Mouse (Mus musculus): ENCODE measurements around the gene Eme1. TPM values are rescaled to one million over a fixed set of nuclear protein-coding genes. Genes with fewer than 3 reads are reported as not detected.

Gene Eme1
- polyA plus RNA-seq, 1 experiment from 2014 or later: 18.0 TPM

- H3K4me2 ChIP-seq (replicated peaks): no peak overlapping the region
- no peak overlapping the region for H3K9ac ChIP-seq
- H3K27ac ChIP-seq: 0 out of 2 replicates have a peak overlapping the region, but pooled peaks have one; percentile 36
- peaks cover 43% of the 10 kb centered on the region for H3K36me3 ChIP-seq
- H3K9me3 ChIP-seq: no peaks in the 10 kb centered on the region
- peaks cover 10% of the 10 kb centered on the region; the same call in 1 of the 2 replicates for H3K4me1 ChIP-seq (replicated peaks)
- peak; percentile 78 for ATAC-seq
- no peak overlapping the region for H3K4me3 ChIP-seq (replicated peaks)
- WGBS: 74% methylated on average over 8 of the region's 8 CpGs
- H3K27me3 ChIP-seq (replicated peaks): no peaks in the 10 kb centered on the region
These were observed 20.8 kb downstream of the Eme1 start for GRCm38 (mm10) chr11:94632988-94633387.

GRCm38 (mm10) chr11:94631969-94632368 is 21.8 kb downstream of the Eme1 start:
- Histone ChIP-seq H3K9me3 (no peaks in the 10 kb centered on the region), H3K4me2 (replicated peaks) (no peak overlapping the region), H3K9ac (no peak overlapping the region), H3K27me3 (replicated peaks) (no peaks in the 10 kb centered on the region), H3K27ac (no peak overlapping the region), H3K4me3 (replicated peaks) (no peak overlapping the region), H3K36me3 (peaks cover 35% of the 10 kb centered on the region), H3K4me1 (replicated peaks) (peaks cover 10% of the 10 kb centered on the region; the same call in 1 of the 2 replicates)
- WGBS: 84% methylated on average over 5 of the region's 5 CpGs
- ATAC-seq: no peak

- Histone ChIP-seq H3K4me1 (replicated peaks) (peaks cover 10% of the 10 kb centered on the region; the same call in 1 of the 2 replicates), H3K9ac (peak overlapping the region; percentile 86), H3K27ac (peak overlapping the region; percentile 82), H3K4me2 (replicated peaks) (peak overlapping the region; percentile 81), H3K27me3 (replicated peaks) (no peaks in the 10 kb centered on the region), H3K4me3 (replicated peaks) (peak overlapping the region; percentile 98), H3K36me3 (peaks cover 26% of the 10 kb centered on the region), H3K9me3 (no peaks in the 10 kb centered on the region)
- WGBS: 11% methylated on average over 26 of the region's 26 CpGs
- ATAC-seq: peak; percentile 54
These were observed 23.4 kb downstream of the Eme1 start for GRCm38 (mm10) chr11:94630199-94631011.

GRCm38 (mm10) chr11:94629884-94630198 is 23.9 kb downstream of the Eme1 start:
- H3K4me2 ChIP-seq (replicated peaks): peak overlapping the region; percentile 81
- 0% methylated on average over 28 of the region's 28 CpGs for WGBS
- peaks cover 20% of the 10 kb centered on the region for H3K36me3 ChIP-seq
- peaks cover 10% of the 10 kb centered on the region; the same call in 1 of the 2 replicates for H3K4me1 ChIP-seq (replicated peaks)
- H3K9me3 ChIP-seq: no peaks in the 10 kb centered on the region
- peak overlapping the region; percentile 98 for H3K4me3 ChIP-seq (replicated peaks)
- peak; percentile 57 for ATAC-seq
- peak overlapping the region; percentile 86 for H3K9ac ChIP-seq
- H3K27me3 ChIP-seq (replicated peaks): no peaks in the 10 kb centered on the region
- peak overlapping the region; percentile 82 for H3K27ac ChIP-seq

- Histone ChIP-seq H3K9me3 (no peaks in the 10 kb centered on the region), H3K4me2 (replicated peaks) (peak within 1 kb of the TSS; percentile 81), H3K4me1 (replicated peaks) (peaks cover 10% of the 10 kb centered on the region; the same call in 1 of the 2 replicates), H3K36me3 (peaks cover 15% of the 10 kb centered on the region), H3K4me3 (replicated peaks) (peak within 1 kb of the TSS; percentile 98), H3K9ac (peak within 1 kb of the TSS; percentile 86), H3K27ac (peak within 1 kb of the TSS; percentile 82), H3K27me3 (replicated peaks) (no peaks in the 10 kb centered on the region)
- peak; percentile 91 for ATAC-seq
- WGBS: 4% methylated on average over 41 of the region's 41 CpGs
These were observed 24.4 kb downstream of the Eme1 start, which contains the start of gene Lrrc59 for GRCm38 (mm10) chr11:94629199-94629883. Gene Lrrc59 (plus strand): TSS chr11:94629767.

- Histone ChIP-seq H3K9ac (no peak overlapping the region), H3K4me3 (replicated peaks) (no peak overlapping the region), H3K27me3 (replicated peaks) (no peaks in the 10 kb centered on the region), H3K27ac (no peak overlapping the region), H3K9me3 (no peaks in the 10 kb centered on the region), H3K36me3 (no peaks in the 10 kb centered on the region), H3K4me1 (replicated peaks) (no peaks in the 10 kb centered on the region), H3K4me2 (replicated peaks) (no peak overlapping the region)
- 75% methylated on average over 2 of the region's 2 CpGs for WGBS
- ATAC-seq: no peak
These were observed 31.6 kb downstream of the Eme1 start for GRCm38 (mm10) chr11:94622162-94622561.

- Histone ChIP-seq H3K27ac (no peak overlapping the region), H3K9ac (no peak overlapping the region), H3K9me3 (no peaks in the 10 kb centered on the region), H3K36me3 (no peaks in the 10 kb centered on the region), H3K4me3 (replicated peaks) (no peak overlapping the region), H3K4me1 (replicated peaks) (no peaks in the 10 kb centered on the region), H3K27me3 (replicated peaks) (no peaks in the 10 kb centered on the region), H3K4me2 (replicated peaks) (no peak overlapping the region)
- no peak for ATAC-seq
These were observed 32.3 kb downstream of the Eme1 start for GRCm38 (mm10) chr11:94621458-94621852.

GRCm38 (mm10) chr11:94620766-94621457 is 32.9 kb downstream of the Eme1 start:
- no peak for ATAC-seq
- Histone ChIP-seq H3K9ac (no peak overlapping the region), H3K36me3 (no peaks in the 10 kb centered on the region), H3K9me3 (no peaks in the 10 kb centered on the region), H3K4me1 (replicated peaks) (no peaks in the 10 kb centered on the region), H3K4me2 (replicated peaks) (no peak overlapping the region), H3K27me3 (replicated peaks) (no peaks in the 10 kb centered on the region), H3K27ac (no peak overlapping the region), H3K4me3 (replicated peaks) (no peak overlapping the region)
- WGBS: 65% methylated on average over 6 of the region's 6 CpGs

- Histone ChIP-seq H3K4me3 (replicated peaks) (no peak overlapping the region), H3K9me3 (no peaks in the 10 kb centered on the region), H3K4me1 (replicated peaks) (no peaks in the 10 kb centered on the region), H3K27me3 (replicated peaks) (no peaks in the 10 kb centered on the region), H3K36me3 (no peaks in the 10 kb centered on the region), H3K27ac (no peak overlapping the region), H3K4me2 (replicated peaks) (no peak overlapping the region), H3K9ac (no peak overlapping the region)
- WGBS: 87% methylated on average over 2 of the region's 2 CpGs
- no peak for ATAC-seq
These were observed 36.1 kb downstream of the Eme1 start for GRCm38 (mm10) chr11:94617646-94618045.

GRCm38 (mm10) chr11:94615494-94615893 is 38.3 kb downstream of the Eme1 start:
- Histone ChIP-seq H3K27ac (no peak overlapping the region), H3K4me3 (replicated peaks) (no peak overlapping the region), H3K36me3 (no peaks in the 10 kb centered on the region), H3K9me3 (no peaks in the 10 kb centered on the region), H3K9ac (no peak overlapping the region), H3K4me2 (replicated peaks) (no peak overlapping the region), H3K27me3 (replicated peaks) (no peaks in the 10 kb centered on the region), H3K4me1 (replicated peaks) (no peaks in the 10 kb centered on the region)
- WGBS: 33% methylated on average over 4 of the region's 4 CpGs
- no peak for ATAC-seq

- no peak overlapping the region for H3K9ac ChIP-seq
- no peaks in the 10 kb centered on the region for H3K4me1 ChIP-seq (replicated peaks)
- H3K27me3 ChIP-seq (replicated peaks): no peaks in the 10 kb centered on the region
- H3K9me3 ChIP-seq: no peaks in the 10 kb centered on the region
- peak; percentile 84 for ATAC-seq
- H3K4me3 ChIP-seq (replicated peaks): no peak overlapping the region
- H3K4me2 ChIP-seq (replicated peaks): no peak overlapping the region
- no peak overlapping the region for H3K27ac ChIP-seq
- no peaks in the 10 kb centered on the region for H3K36me3 ChIP-seq
- WGBS: 45% methylated on average over 4 of the region's 4 CpGs
These were observed 39.2 kb downstream of the Eme1 start for GRCm38 (mm10) chr11:94614603-94615002.
